Mouse (Mus musculus): ENCODE measurements around the gene Rab3a.

- TF ChIP-seq CTCF (IDR thresholded peaks at IDR 0.05) (no peak), EP300 (IDR thresholded peaks at IDR 0.05; ENCODE audit: insufficient read depth, low read depth, low read length) (no peak)
Observed at GRCm38 (mm10) chr8:70787941-70788667, 33.6 kb downstream of the Rab3a start.
